Mouse (Mus musculus) bone marrow, adult 2 months (tissue): ENCODE results near the gene Krt86.

ENCODE experiments used
- CTCF ChIP-seq: fragments of 200-500 bp; IDR thresholded peaks from 2 replicates; pipeline ENCODE4 v1.5.1; 2011; ENCODE audit warnings: low read length, control low read depth; ENCODE audit not compliant: control insufficient read depth, insufficient read depth
- POLR2A ChIP-seq: fragments of 200-500 bp; IDR thresholded peaks from 2 replicates; pipeline ENCODE4 v1.6.1; 2011; ENCODE audit warnings: low read depth, mild to moderate bottlenecking, control low read depth, low read length, borderline replicate concordance; ENCODE audit not compliant: control insufficient read depth

- TF ChIP-seq CTCF (no peak), POLR2A (no peak)
Measured at GRCm38 (mm10) chr15:101506896-101507758, 33.8 kb downstream of the Krt86 start.
